Mouse (Mus musculus): ENCODE measurements around the gene Poldip2. TPM values are rescaled to one million over a fixed set of nuclear protein-coding genes. Genes with fewer than 3 reads are reported as not detected.
"Not testable (repeated sequence)": the region's sequence is repeated elsewhere in the genome, so short reads cannot be mapped to it uniquely, and the experiment has no call there.

Gene Poldip2
- total RNA-seq, 2 experiments from 2014 or later, result 150 to 158 TPM

DNA sequence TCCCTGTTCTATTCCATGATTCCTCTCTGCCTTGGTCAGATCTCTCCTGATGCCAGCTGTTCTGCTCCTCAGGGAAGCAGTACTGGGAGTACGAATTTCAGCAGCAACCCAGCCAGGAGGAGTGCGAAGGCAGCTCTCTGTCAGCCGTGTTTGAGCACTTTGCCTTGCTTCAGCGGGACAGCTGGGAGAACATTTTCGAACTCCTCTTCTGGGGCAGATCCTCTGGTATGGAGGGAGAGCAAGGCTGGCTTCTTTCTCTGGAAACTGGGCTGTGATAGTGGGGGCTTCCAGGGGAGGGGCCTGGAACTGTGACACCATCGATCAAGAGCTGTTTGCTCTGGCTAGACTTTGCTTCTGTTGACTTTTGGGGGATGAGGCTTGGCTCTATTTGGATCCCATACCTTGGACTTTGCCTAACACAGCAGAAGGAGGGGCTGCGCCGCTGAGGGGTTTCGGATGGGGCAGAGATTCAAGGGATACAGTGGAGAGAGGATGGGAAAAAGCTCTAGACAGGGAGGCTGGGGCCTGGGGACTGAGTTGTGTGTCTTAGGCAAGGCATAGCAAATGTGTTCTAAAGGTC is 11.3 kb upstream of the Poldip2 start:
- no peak for DNase-seq

DNA sequence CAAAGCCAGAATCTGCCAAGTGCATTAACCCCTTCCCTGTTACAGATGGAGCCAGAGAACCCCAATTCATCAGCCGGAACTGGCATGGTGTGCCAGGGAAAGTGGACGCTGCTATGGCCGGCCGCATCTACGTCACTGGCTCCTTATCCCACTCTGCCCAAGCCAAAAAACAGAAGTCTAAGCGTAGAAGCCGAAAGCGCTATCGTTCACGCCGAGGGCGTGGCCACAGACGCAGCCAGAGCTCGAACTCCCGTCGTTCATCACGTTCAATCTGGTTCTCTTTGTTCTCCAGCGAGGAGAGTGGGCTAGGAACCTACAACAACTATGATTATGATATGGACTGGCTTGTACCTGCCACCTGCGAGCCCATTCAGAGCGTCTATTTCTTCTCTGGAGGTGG is 10.5 kb upstream of the Poldip2 start:
- DNase-seq, result no peak

DNA sequence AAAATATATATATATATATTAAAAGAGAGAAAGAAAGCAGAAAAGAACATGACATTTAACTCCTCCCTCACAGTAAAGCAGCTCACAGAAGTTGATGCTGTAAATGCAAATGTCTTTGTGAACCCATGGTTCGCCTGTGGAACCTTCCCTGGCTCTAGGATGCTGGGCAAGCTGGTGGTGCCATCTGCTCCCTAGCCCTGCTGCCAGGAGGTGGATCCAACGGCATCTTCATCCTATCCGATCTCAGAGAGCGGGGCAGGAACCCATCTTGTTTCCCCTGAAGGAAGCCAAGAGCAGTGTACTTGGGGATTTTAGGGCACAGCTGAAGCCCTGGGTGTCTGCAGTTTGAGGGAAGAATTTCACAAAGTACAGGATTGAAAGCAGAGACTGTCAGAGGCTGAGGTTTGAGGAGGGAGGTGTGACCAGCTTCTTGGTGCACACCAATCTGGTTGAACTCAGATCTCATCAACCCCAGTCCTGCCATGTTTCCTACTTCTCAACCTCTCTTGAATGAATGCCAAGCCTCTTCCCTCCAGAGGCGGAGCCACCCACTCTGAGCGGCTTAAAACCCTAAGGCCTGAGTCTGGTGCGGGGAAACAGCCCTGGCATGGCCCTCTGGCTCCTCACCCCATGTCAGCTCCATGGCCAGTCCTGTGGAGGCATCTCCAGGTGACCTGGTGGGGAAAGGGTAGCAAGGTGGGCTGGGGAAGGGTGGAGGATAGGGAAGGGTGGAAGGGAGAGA is 8.9 kb upstream of the Poldip2 start, which contains the start of gene Sebox:
Sebox (plus strand) TSS at position 539 of the 742 bp plus-strand sequence.
- DNase-seq, result no peak

DNA sequence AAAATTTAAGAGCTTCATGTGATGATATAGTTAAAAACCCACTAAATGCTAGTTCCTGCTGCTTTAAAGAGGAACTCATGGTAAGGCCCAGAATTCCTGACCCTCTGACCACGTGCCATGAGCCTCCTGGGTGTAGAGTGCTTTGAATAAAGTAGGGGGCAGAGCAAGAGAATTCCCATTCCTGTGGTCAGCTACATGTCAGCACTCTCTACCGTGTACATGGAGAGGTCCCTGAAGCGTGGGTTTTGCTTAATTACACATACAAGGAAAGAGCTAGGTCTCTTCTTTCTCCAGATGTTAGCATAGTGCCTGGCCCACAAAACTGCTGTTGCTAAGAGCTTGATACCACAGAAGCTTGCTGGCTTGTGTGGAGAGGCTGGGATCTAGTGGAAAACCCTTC is 6.6 kb upstream of the Poldip2 start:
- DNase-seq, result no peak

DNA sequence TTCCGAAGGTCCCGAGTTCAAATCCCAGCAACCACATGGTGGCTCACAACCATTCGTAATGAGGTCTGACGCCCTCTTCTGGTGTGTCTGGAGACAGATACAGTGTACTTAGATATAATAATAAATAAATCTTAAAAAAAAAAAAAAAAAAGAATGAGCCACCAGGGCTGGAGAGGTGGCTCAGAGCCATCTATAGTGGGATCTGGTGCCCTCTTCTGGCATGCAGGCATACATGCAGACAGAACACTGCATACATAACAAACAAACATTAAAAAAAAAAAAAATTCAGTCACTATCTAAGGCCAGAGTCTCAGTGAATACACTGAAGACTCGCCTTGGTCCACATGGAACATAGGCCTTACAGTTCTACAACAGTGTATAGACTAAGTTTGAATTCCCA is 2.8 kb upstream of the Poldip2 start:
- DNase-seq, result no peak

DNA sequence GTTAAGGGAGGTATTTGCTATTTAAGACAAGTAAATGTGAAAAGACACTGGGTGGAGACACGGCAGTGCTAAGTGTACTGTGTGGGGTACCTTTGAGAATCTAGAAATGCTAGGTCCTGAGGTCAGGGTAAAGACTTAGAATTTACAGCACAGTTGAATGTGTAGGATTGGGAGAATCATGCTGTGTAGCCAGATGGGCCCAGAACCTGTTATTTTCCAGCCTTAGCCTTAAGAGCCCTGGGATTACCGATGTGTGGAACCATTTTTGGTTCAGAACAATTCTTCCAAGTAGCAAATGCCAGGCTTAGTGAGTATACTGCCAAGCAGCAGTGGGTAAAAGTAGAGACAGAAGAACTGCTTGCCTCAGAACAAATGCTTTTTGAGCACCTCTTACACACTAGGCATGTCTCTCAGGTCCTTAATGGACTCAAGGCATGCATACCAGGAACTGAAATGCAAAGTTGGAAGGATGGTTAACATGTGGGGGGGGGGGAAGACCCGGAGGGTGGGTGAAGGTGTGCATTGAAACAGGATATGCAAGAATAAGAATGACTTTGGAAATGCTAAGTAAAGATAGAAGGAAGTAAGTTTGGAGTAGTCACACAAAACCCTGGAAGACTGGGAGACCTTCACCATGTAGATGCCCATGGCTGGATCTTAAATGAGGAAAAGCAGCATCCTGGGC is 1.3 kb downstream of the Poldip2 start:
- no peak for DNase-seq

DNA sequence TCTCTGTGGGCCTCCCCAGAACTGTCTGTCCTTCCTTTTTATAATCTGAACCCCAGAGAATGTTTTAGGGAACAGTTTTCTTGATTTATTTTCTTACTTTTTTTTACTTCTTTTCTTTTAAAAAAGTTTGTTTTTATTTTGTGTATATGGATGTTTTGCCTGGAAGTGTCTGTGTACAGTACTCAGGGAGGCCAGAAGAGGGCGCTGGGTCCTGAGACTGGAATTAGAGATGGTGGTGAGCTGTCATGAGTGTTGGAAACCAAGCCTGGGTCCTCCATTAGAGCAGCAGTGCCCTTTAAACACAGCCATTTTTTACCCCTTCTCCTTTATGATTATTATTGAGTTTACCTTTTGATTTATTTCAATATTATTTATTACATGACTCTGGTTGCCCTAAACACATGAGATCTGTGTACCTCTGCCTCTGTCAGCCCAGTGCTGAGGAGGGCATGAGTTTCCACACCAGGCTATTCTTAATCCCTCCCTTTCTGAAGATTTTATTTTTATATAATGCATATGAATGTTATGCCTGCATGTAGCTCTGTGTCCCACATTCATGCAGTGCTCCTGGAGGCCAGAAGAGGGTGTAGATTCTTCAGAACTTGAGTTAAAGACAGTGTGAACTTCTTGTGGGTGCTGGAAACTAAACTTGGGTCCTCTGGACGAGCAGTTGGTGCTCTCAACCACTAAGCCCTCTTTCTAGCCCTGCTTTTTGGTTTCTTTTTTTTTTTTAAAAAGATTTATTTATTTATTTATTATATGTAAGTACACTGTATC is 3.7 kb downstream of the Poldip2 start:
- DNase-seq, result no peak

DNA sequence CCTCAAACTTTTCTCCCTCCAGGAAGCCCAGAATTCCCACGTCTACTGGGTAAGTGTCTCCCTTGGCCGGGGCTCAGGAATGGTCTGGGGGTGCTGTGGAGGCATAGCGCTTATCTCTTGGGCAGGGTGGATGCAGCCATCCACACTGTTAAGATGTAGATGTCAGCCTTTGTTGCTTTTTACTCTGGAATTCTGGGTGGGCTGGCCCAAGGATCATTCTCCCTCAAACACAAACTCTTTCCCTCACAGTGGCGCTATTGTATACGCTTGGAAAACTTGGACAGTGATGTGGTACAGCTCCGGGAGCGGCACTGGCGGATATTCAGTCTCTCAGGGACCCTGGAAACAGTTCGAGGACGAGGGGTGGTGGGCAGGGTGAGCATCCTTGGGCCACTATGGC is 6.9 kb downstream of the Poldip2 start:
- DNase-seq, result no peak

DNA sequence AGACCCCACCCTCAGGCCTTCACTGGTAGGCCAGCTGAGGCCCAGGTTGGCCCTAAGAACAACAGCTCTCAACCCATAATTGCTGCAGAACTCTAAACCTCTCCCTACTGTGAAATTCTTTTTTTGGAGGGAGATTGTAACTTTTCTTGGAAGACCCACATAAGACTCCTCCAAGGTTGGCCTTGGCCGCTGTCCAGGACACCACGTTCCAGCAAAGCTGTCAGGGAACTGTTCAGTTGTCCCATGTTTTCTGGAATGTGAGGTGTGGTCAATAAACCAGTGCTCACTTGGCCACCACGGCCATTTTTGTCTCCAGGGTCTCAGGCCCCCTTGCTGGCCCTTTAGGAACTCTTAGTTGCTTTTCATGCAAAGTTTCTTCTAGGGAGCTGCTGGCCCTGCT is 9.9 kb downstream of the Poldip2 start:
- DNase-seq, result peak in 1 of 2 experiments; percentile 35

DNA sequence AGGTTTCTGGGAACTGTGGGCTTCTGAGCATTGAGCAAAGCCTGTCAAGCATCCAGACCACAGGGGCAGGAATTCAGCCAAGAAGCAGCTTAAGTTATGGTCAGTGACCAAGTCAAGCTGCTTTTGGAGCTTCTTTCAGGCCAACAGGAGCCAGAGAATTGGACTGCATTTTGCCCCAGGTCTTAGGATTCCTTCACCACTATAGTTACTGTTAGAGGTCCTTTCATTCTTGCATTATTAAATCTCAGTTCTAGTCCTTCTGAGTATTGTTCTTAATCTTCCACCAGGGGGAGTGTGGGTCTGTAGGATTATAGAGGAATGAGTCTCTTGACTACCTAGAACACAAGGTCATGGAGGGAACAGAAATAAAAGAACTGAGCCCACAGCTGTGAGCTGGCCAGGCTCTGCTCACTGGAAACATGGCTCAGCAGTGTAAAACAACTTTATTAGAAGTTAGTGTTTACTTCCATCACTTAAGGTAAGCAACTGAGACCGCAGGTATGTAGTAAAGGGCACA is 10.5 kb downstream of the Poldip2 start:
- peak; percentile 58 to 61 for DNase-seq

DNA sequence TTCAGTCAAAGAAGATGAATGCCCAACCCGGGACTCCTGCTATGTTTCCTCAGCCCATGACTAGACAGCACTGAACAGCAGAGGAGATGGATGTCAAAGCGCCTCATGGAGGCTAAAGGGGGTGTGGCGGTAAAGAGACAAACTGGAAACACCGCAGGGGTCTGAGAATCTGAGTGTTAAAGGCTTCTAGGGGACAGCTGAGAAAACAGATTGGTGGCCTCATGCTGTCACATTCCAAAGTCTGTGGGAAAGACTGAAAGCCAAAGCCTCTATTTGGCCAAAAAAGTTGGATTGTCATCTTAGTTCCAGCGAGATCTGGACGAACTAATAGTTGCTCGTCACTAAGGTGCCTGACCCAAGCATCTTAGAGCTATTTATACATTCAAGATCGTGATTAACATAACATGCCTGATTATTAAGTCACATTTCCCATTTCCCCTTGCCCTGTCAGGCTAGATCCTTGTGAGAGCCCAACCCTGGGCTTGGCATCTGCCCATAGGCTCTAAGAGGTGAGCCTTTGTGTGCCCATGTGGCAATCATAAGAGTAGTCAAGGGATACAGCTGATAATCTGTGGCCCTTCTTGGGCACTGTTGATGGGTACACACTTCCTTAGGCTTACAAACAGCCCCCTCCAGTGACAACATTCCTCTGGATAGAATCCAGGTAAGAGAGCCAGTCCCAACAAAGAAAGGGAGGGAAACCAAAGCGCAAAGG is 11.4 kb downstream of the Poldip2 start:
- peak in 1 of 2 experiments; percentile 33 for DNase-seq

DNA sequence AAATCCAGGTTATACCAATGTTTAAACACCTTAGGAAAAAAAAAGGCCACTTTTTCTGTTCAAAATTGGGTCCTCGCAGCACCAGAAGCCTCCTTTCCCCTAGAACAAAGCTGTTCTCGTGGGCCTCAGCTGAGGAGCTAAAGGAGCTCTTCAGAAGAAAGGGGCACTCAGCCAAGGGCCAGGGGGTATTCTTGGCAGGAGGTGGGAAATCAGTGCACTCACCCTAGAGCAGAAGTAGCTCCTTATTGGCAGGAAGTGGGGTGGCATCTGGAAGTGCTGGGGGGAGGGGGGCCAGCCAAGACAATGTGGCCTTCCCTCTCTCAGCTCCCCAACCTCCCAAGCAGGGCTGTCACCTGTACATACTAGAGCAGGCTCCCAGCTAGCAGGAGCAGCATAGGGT is 12.8 kb downstream of the Poldip2 start:
- DNase-seq, result no peak

DNA sequence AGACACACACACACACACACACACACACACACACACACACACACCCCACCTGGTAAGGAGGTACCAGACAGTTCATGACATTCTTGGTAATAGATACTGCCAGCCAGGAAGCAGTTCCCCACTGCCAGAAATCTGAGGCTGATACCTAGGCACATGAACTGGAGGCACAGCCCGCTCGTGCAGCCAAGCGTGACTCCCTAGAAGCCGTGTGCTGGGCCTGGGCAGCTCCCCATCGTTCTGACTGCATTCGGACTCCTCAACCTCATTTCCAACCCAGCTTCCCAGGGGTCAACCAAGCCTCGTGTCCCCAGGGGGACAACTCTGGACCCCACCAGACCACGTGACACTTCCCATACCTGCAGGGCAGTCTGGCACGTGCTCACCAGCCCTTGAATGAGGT is 16.7 kb downstream of the Poldip2 start:
- DNase-seq, result no peak

DNA sequence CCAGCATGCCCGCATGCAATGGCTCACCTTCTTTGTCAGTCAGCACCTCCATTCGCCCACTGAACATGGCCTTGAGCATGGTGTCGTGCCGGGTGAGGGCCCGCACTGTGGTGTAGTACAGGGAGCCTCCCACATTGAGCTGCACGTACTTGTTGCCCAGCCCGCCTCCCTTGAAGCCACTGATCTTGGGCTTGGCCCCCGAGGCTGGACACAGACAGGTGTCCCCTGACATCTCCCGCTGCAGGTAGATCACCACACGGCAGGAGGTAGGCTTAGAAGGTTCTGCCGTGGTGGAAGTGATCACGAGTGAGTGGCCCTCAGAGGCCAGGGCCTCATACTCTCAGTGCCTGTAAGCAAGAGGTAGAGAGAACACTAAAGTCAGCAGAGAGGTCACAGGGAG is 18.0 kb downstream of the Poldip2 start:
- DNase-seq, result no peak

DNA sequence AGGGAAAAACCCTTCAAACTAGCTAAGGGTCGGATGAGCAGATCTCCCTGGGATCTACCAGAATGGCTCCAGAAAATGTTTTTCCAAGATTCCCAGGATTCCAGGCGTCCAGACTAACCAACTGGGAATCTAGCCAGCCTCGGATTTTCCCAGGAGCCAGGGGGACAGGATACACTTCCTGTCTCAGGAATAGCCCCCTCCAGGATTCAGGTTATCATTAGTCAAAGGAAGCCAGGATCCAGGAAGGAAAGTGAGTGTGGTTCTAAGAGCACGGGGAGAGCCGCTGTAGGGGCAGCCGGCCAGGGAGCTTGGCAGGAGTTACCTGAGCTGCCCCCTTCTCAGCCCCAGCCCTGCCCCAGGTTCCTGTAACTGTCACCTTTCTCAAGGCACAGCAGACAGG is 19.1 kb downstream of the Poldip2 start:
- peak; percentile 78 to 87 for DNase-seq

DNA sequence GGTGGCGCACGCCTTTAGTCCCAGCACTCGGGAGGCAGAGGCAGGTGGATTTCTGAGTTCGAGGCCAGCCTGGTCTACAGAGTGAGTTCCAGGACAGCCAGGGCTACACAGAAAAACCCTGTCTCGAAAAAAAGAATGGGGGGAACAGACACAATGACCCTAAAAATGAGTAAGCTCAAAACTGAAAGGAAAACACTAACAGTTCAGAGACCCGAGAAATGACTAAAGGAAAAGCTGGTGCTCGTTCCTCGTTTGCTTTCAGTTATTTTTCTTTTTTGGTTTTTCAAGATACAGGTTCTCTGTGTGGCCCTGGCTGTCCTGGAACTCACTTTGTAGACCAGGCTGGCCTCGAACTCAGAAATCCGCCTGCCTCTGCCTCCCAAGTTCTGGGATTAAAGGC is 19.5 kb downstream of the Poldip2 start:
- DNase-seq, result not testable (repeated sequence)

DNA sequence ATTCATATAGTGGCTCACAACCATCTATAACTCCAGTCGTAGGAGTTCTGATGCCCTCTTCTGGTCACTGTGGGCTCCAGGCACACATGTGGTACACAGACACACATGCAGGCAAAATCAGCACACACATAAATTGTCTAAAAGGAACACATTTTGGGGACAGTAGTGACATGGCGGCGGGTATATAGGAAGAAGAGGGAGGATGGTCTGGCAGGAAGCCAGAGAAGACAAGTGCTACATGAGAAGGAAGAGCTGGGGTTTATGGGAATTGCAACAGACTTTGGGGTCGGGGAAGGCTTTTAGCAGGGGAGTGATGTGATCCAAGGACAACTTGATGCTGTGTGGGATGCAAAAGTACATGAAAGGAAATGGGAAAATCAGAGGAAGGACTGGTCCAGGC is 22.5 kb downstream of the Poldip2 start:
- no peak for DNase-seq

DNA sequence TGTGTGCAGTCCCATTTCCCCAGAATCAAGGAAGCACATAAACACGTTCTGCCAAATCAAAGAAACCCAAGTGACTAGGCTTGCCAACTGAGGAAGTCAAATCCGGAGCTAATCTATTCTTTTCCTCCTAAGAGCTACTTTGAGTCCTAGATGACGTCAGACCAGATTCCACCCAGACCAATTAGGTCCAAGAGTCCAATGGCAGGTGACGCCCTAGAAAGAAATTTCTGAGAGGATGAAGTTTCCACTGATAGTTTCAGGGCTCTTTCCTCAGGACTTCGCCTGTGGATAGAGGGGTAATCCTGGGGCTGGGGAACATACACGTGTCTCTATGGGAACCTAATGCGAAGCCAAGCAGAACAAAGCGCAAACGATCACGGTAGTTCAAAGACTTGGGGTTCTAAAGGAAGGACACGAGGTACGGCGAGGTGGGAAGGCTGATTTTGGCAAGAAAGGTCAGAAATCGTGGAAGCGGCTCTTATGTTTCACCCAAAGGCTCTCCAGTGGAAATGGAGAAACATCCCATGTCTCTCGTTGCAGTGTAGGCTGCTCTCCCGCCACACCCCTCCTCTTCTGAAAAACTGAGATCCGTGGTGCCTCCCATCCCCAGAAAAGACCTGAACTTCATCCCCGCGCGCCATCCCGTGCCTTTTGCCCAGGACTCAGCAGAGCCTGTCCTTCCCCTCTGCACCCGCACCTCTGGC is 23.5 kb downstream of the Poldip2 start:
- DNase-seq, result peak; percentile 67 to 81

DNA sequence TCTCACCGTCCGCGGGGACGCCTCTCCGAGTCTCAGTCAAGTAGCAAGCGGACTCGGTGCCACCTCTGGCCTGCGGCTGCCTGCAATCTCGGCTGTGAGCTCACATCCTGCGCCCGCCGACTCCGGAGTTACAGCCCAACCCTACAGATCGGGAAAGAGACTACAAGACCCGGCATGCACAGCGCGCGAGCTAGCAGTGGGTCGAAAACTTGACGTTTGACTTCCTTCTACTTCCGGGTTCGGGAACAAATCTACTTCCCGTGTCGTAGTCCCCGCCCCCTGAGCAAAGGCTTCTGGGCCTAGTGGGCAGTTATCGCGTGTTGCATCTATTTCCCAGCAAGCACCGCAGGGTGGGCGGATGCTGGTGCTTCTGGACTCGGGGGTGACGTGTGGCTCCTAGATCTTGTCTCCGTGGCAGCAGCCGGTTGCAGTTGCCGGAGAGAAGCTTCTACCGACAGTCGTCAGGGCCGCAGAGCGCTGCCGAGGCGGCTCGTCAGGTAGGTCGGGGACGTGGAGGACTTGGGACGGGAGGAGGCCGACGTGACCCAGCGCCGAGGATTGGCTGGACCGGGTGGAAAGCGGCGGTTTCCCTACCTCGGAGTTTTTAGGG is 24.2 kb downstream of the Poldip2 start, which contains the start of the genes Tnfaip1 and Ift20:
Tnfaip1 (minus strand) TSS at position 253 of the 610 bp plus-strand sequence.
Ift20 (plus strand) TSS at position 282 of the 610 bp plus-strand sequence.
- peak; percentile 98 to 99 for DNase-seq

DNA sequence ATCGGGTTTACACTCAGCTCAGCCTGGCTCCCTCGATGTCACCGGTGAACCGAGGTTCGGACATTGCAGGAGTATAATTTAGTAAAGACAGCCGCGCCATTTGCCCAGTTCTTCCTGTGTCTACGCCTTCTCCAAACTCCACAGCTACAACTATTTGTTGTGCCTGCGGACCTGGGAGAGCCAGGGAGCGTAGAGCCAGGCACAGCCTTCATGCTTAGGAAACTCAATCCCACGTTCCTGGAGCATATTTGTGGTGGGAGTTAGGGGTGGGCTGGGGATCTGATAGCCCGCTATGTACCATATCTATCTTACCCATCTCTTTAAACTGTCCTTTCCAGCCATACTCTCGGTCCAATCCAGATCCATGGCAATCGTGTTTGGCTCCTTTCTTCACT is 24.7 kb downstream of the Poldip2 start:
- DNase-seq, result no peak
